Mouse (Mus musculus) megakaryocyte, embryonic 14.5 days (primary cell): ENCODE results near the gene Apol8.

Experiments
- FLI1 ChIP-seq: IDR thresholded peaks from 2 replicates; pipeline ENCODE4 v1.6.1; 2012; ENCODE audit warnings: low read length, inconsistent platforms, mixed read lengths
- GATA1 ChIP-seq: IDR thresholded peaks from 3 replicates; pipeline ENCODE4 v1.6.1; 2012; ENCODE audit warnings: mixed read lengths, low read length, inconsistent platforms, borderline replicate concordance

DNA sequence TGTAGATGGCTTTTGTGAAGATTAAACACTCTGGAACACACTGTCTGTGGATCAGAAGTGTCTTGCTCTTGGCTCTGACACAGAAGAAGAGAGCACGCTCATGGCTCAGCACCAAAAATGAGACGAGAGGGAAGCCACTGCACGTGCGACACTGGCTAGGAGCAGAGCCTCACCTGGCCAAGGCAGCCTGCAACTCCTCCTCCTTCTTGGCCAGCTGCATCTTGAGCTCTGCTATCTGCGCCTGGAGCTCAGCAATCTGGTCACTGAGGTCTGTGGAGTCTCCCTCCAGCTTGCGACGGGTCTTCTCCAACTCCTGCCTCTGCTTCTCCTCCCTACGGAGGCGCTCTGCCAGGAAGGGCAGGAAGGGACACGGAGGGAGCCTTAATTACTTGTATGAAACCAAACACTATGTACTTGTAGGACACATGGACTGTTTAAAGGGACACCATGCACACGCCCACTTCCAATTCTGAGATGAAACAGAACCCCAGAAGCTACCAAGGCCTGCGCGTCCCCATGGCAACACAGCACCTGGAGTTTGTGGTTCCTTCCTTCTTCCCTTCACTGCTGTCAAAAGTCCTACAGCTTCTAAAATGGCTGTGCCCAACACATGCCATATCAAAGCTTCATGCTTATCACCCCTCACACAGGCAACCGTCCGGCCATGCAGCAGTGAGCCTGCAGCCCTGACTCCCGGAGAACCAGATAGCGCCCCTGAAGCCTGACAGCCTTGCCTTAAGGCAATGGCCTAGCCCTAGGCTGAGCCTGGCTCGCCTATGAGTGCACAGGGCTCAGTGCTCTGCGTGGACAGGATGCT is 16.5 kb upstream of the Apol8 start:
- TF ChIP-seq GATA1, result no peak
- no peak for TF ChIP-seq FLI1
